ENCODE assay signal across 8 mouse cellular contexts in genomic region chr11:50212848-50213758, GRCm38 (mm10). TPM values are rescaled to one million over a fixed set of nuclear protein-coding genes. Genes with fewer than 3 reads are reported as not detected.
DNase-seq lines count a peak whose midpoint lies in the region; ATAC-seq and TF ChIP-seq lines count a peak whose summit lies in the region.

No protein-coding gene starts in this region.

- peaks cover 10% of the 10 kb centered on the region; the same call in 1 of the 2 replicates for H3K4me1 ChIP-seq in intestine, postnatal 0 days (replicated peaks; ENCODE audit: control insufficient read depth, insufficient read depth, low read length)
- peaks cover 43% of the 10 kb centered on the region for H3K4me1 ChIP-seq in midbrain, embryonic 13.5 days (replicated peaks)

- WGBS in intestine, postnatal 0 days: 27% methylated on average over 11 of the region's 11 CpGs
- WGBS in midbrain, embryonic 13.5 days: 70% methylated on average over 11 of the region's 11 CpGs

- no peak overlapping the region for H3K4me3 ChIP-seq in intestine, postnatal 0 days (ENCODE audit: low read depth, low read length)
- H3K4me3 ChIP-seq in midbrain, embryonic 13.5 days (replicated peaks): no peak overlapping the region

- no peaks in the 10 kb centered on the region for H3K9me3 ChIP-seq in intestine, postnatal 0 days (ENCODE audit: control insufficient read depth)
- no peaks in the 10 kb centered on the region for H3K9me3 ChIP-seq in midbrain, embryonic 13.5 days

- no peaks in the 10 kb centered on the region for H3K27me3 ChIP-seq in intestine, postnatal 0 days (replicated peaks; ENCODE audit: control insufficient read depth, insufficient read depth, low read length)
- no peaks in the 10 kb centered on the region for H3K27me3 ChIP-seq in midbrain, embryonic 13.5 days

- ATAC-seq in intestine, postnatal 0 days: peak; percentile 76
- ATAC-seq in midbrain, embryonic 13.5 days: no peak

- H3K9ac ChIP-seq in intestine, postnatal 0 days (ENCODE audit: low read depth, low read length): no peak overlapping the region
- H3K9ac ChIP-seq in midbrain, embryonic 13.5 days (replicated peaks): no peak overlapping the region

- no peak for TF ChIP-seq CTCF in intestine, postnatal 0 days (IDR thresholded peaks at IDR 0.05; ENCODE audit: low read depth)

- peak; percentile 81 for DNase-seq in layer of hippocampus, adult 11-12 months (ENCODE audit: low spot score)
- no peak for DNase-seq in layer of hippocampus, postnatal 36 days
- peak; percentile 91 for DNase-seq in adipocyte (ENCODE audit: low spot score)
- peak; percentile 80 to 87 for DNase-seq in gastrocnemius, adult 8-10 months (ENCODE audit: low spot score in 2 of 2)
- DNase-seq in lung, postnatal 10 days: peak; percentile 86
- peak; percentile 87 for DNase-seq in urinary bladder, postnatal 36 days (ENCODE audit: low spot score in 2 of 2)

- peak overlapping the region; percentile 86 for H3K27ac ChIP-seq in intestine, postnatal 0 days (ENCODE audit: low read depth, low read length)
- no peak overlapping the region for H3K27ac ChIP-seq in midbrain, embryonic 13.5 days

- H3K4me2 ChIP-seq in intestine, postnatal 0 days (replicated peaks; ENCODE audit: low read depth): peak overlapping the region; percentile 24; the same call in 1 of the 2 replicates
- H3K4me2 ChIP-seq in midbrain, embryonic 13.5 days (replicated peaks): no peak overlapping the region

- H3K36me3 ChIP-seq in intestine, postnatal 0 days (ENCODE audit: control insufficient read depth, insufficient read depth): peaks cover under 1% of the 10 kb centered on the region
- peaks cover under 1% of the 10 kb centered on the region; the same call in 1 of the 2 replicates for H3K36me3 ChIP-seq in midbrain, embryonic 13.5 days

RNA-seq across cellular contexts. Expression of gene Mgat4b, which starts 2.4 kb away (rescaled TPM):
- 100 to 1,000 TPM in 1 of 2 experiments, 10 to 100 TPM in 1; 91.1 to 102 TPM for total RNA-seq in layer of hippocampus, postnatal 36 days (2021)
- 10 to 100 TPM; 40.4 to 49.2 (median 44.9) TPM for total RNA-seq in gastrocnemius, adult 8-10 months (2022)
- polyA plus RNA-seq in intestine, postnatal 0 days (2015; fragmentation: Nextera tagmentation; extraction: Ambion mirVana): 33.2 and 35.0 TPM in 2 replicates
- 18.0 and 30.1 TPM in 2 replicates for polyA plus RNA-seq in midbrain, embryonic 13.5 days (2015; fragmentation: Nextera tagmentation; extraction: Ambion mirVana)

RNA-seq across cellular contexts. Expression of gene Sqstm1, which starts 2.5 kb away (rescaled TPM):
- total RNA-seq in layer of hippocampus, postnatal 36 days (2021): 100 to 1,000 TPM; 426 to 430 TPM
- total RNA-seq in gastrocnemius, adult 8-10 months (2022): 100 to 1,000 TPM; 494 to 615 (median 543) TPM
- polyA plus RNA-seq in intestine, postnatal 0 days (2015; fragmentation: Nextera tagmentation; extraction: Ambion mirVana): 197 and 213 TPM in 2 replicates
- polyA plus RNA-seq in midbrain, embryonic 13.5 days (2015; fragmentation: Nextera tagmentation; extraction: Ambion mirVana): 271 and 280 TPM in 2 replicates

RNA-seq across cellular contexts. Expression of gene Ltc4s, which starts 25.3 kb away (rescaled TPM):
- 1 to 10 TPM; 5.1 to 8.7 TPM for total RNA-seq in layer of hippocampus, postnatal 36 days (2021)
- total RNA-seq in gastrocnemius, adult 8-10 months (2022): 1 to 10 TPM; 1.2 to 3.1 (median 2.4) TPM
- 39.5 and 54.4 TPM in 2 replicates for polyA plus RNA-seq in intestine, postnatal 0 days (2015; fragmentation: Nextera tagmentation; extraction: Ambion mirVana)
- polyA plus RNA-seq in midbrain, embryonic 13.5 days (2015; fragmentation: Nextera tagmentation; extraction: Ambion mirVana): 0.89 and 1.2 TPM in 2 replicates

RNA-seq across cellular contexts. Expression of gene Mrnip, which starts 38.9 kb away (rescaled TPM):
- total RNA-seq in layer of hippocampus, postnatal 36 days (2021): 10 to 100 TPM; 13.0 to 14.2 TPM
- total RNA-seq in gastrocnemius, adult 8-10 months (2022): 1 to 10 TPM; 2.4 to 2.9 (median 2.6) TPM
- 6.1 and 7.0 TPM in 2 replicates for polyA plus RNA-seq in intestine, postnatal 0 days (2015; fragmentation: Nextera tagmentation; extraction: Ambion mirVana)
- polyA plus RNA-seq in midbrain, embryonic 13.5 days (2015; fragmentation: Nextera tagmentation; extraction: Ambion mirVana): 34.1 and 35.1 TPM in 2 replicates

Comparison
In these comparisons a context has a peak if more than half of its experiments do, and no peak if none do; other contexts are left out.
1. DNase-seq: peak in layer of hippocampus, adult 11-12 months (single experiment), adipocyte (single experiment), gastrocnemius, adult 8-10 months (2 of 2), lung, postnatal 10 days (single experiment) and urinary bladder, postnatal 36 days (2 of 2); none in layer of hippocampus, postnatal 36 days (0 of 2).